In the genomic region with DNA sequence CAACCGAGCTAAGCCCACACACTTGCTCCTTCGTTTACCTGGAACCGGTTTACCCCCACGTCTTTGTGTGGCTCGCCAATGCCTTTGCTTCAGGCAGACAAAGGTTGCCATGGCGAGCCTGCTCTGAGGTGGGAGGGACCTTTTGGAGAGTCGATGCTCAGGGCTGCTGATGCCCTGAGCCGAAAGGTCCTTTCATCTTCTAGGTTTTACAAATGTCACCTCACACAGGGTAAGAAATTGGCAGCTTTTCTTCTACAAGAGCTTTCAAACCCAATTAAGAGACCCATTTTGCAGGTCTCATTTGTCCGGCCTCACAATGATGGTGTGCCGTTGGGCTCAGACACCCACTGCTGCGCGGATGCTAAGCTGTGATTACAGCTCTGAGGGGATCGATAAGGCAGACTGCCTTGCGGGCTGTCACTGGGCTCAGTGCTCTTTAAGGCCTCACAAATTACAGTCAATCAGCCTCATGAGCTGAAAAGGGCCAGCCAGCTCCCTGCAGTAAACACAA, we compare ENCODE assay signal across 8 mouse cellular contexts. TPM values are rescaled to one million over a fixed set of nuclear protein-coding genes. Genes with fewer than 3 reads are reported as not detected.
DNase-seq lines count a peak whose midpoint lies in the region; ATAC-seq and TF ChIP-seq lines count a peak whose summit lies in the region.

No protein-coding gene starts in this region.

- no peak overlapping the region for H3K27ac ChIP-seq in liver, postnatal 0 days (ENCODE audit: low read depth)
- H3K27ac ChIP-seq in intestine, embryonic 16.5 days (ENCODE audit: low read length) = peak overlapping the region; percentile 55; the same call in 1 of the 2 replicates
- H3K27ac ChIP-seq in olfactory bulb, adult 2 months (ENCODE audit: insufficient read depth, low read depth, low read length) = no peak overlapping the region

- H3K9me3 ChIP-seq in liver, postnatal 0 days (ENCODE audit: low read length) = no peaks in the 10 kb centered on the region
- H3K9me3 ChIP-seq in intestine, embryonic 16.5 days (ENCODE audit: control insufficient read depth, low read length) = no peaks in the 10 kb centered on the region

- H3K27me3 ChIP-seq in liver, postnatal 0 days (ENCODE audit: insufficient read depth, low read length) = no peaks in the 10 kb centered on the region
- H3K27me3 ChIP-seq in intestine, embryonic 16.5 days (replicated peaks; ENCODE audit: control insufficient read depth, insufficient read depth, low read length) = no peaks in the 10 kb centered on the region

- no peak overlapping the region for H3K4me3 ChIP-seq in liver, postnatal 0 days (ENCODE audit: low read depth, low read length)
- no peak overlapping the region for H3K4me3 ChIP-seq in intestine, embryonic 16.5 days (ENCODE audit: low read length)
- H3K4me3 ChIP-seq in olfactory bulb, adult 2 months (ENCODE audit: insufficient read depth, low read depth, low read length) = peak overlapping the region; percentile 19; the same call in 1 of the 2 replicates

- no peaks in the 10 kb centered on the region for H3K36me3 ChIP-seq in liver, postnatal 0 days (replicated peaks; ENCODE audit: insufficient read depth, low read length)
- no peaks in the 10 kb centered on the region for H3K36me3 ChIP-seq in intestine, embryonic 16.5 days (ENCODE audit: control insufficient read depth, insufficient read depth, low read length)

- DNase-seq in liver = peak; percentile 65
- DNase-seq in liver, postnatal 0 days = no peak
- peak; percentile 76 for DNase-seq in embryo, embryonic 9.5 days (ENCODE audit: extremely low spot score)
- DNase-seq in cerebellum, adult 18-20 months = no peak
- DNase-seq in testis, postnatal 14 days (ENCODE audit: low spot score) = no peak
- DNase-seq in spleen, postnatal 10 days (ENCODE audit: low spot score in 2 of 2) = no peak

- no peak for TF ChIP-seq CTCF in liver, postnatal 0 days (IDR thresholded peaks at IDR 0.05; ENCODE audit: low read depth)
- no peak for TF ChIP-seq CTCF in olfactory bulb, adult 2 months (IDR thresholded peaks at IDR 0.05; ENCODE audit: insufficient read depth, low read depth, low read length)

- no peak overlapping the region for H3K4me2 ChIP-seq in liver, postnatal 0 days (ENCODE audit: low read depth, low read length)
- H3K4me2 ChIP-seq in intestine, embryonic 16.5 days (ENCODE audit: low read depth, low read length) = no peak overlapping the region

- H3K9ac ChIP-seq in liver, postnatal 0 days (replicated peaks) = no peak overlapping the region
- H3K9ac ChIP-seq in intestine, embryonic 16.5 days (ENCODE audit: low read depth, low read length) = peak overlapping the region; percentile 30; the same call in 1 of the 2 replicates

- no peak for ATAC-seq in liver, postnatal 0 days
- ATAC-seq in intestine, embryonic 16.5 days = no peak

- peaks cover 6% of the 10 kb centered on the region; the same call in 1 of the 2 replicates for H3K4me1 ChIP-seq in liver, postnatal 0 days (ENCODE audit: insufficient read depth)
- peaks cover 17% of the 10 kb centered on the region; the same call in 1 of the 2 replicates for H3K4me1 ChIP-seq in intestine, embryonic 16.5 days (ENCODE audit: control insufficient read depth, insufficient read depth, low read length)
- peaks cover 7% of the 10 kb centered on the region for H3K4me1 ChIP-seq in olfactory bulb, adult 2 months (ENCODE audit: control insufficient read depth, insufficient read depth, low read length)

- TF ChIP-seq POLR2A in olfactory bulb, adult 2 months (IDR thresholded peaks at IDR 0.05; ENCODE audit: insufficient read depth, low read depth, low read length) = no peak

- 29% methylated on average over 14 of the region's 14 CpGs for WGBS in liver, postnatal 0 days (ENCODE audit: insufficient replicate concordance)
- 32% methylated on average over 14 of the region's 14 CpGs for WGBS in intestine, embryonic 16.5 days
- 10% methylated on average over 14 of the region's 14 CpGs for WGBS in olfactory bulb, adult 2 months

- no peak for TF ChIP-seq EP300 in liver, postnatal 0 days (IDR thresholded peaks at IDR 0.05; ENCODE audit: low read depth)

RNA-seq across cellular contexts. Expression of a gene that starts 29.9 kb away (rescaled TPM):
- polyA plus RNA-seq in liver, postnatal 0 days (2015; fragmentation: Nextera tagmentation; extraction: Ambion mirVana) = 17.5 and 19.5 TPM in 2 replicates
- polyA plus RNA-seq in intestine, embryonic 16.5 days (2015; fragmentation: Nextera tagmentation; extraction: Ambion mirVana) = 44.0 and 44.7 TPM in 2 replicates
- not detected in 2 replicates for polyA plus RNA-seq in olfactory bulb, adult 2 months (2012; ENCODE audit: insufficient read depth, insufficient read length, low replicate concordance, missing spikeins)

RNA-seq across cellular contexts. Expression of a gene that starts 59.3 kb away (rescaled TPM):
- polyA plus RNA-seq in liver, postnatal 0 days (2015; fragmentation: Nextera tagmentation; extraction: Ambion mirVana) = 26.1 and 31.2 TPM in 2 replicates
- 38.1 and 40.4 TPM in 2 replicates for polyA plus RNA-seq in intestine, embryonic 16.5 days (2015; fragmentation: Nextera tagmentation; extraction: Ambion mirVana)
- not detected in 2 replicates for polyA plus RNA-seq in olfactory bulb, adult 2 months (2012; ENCODE audit: insufficient read depth, insufficient read length, low replicate concordance, missing spikeins)

Comparison
In these comparisons a context has a peak if more than half of its experiments do, and no peak if none do; other contexts are left out.
1. DNase-seq: peak in liver (single experiment) and embryo, embryonic 9.5 days (single experiment); none in liver, postnatal 0 days (single experiment), cerebellum, adult 18-20 months (0 of 2), testis, postnatal 14 days (single experiment) and spleen, postnatal 10 days (0 of 2).
2. RNA of a gene that starts 29.9 kb away (polyA plus RNA-seq): 44.0 to 44.7 TPM in intestine, embryonic 16.5 days and 17.5 to 19.5 TPM in liver, postnatal 0 days; not detected in olfactory bulb, adult 2 months; every median in the first group is over 10 times any median in the second.
3. RNA of a gene that starts 59.3 kb away (polyA plus RNA-seq): 38.1 to 40.4 TPM in intestine, embryonic 16.5 days and 26.1 to 31.2 TPM in liver, postnatal 0 days; not detected in olfactory bulb, adult 2 months; every median in the first group is over 10 times any median in the second.